Mouse (Mus musculus): ENCODE measurements around the gene Sectm1b. TPM values are rescaled to one million over a fixed set of nuclear protein-coding genes. Genes with fewer than 3 reads are reported as not detected.

The Sectm1b gene
- polyA plus RNA-seq, 1 experiment from 2014 or later: 166 TPM

GRCm38 (mm10) chr11:121059471-121059870 lies 3.9 kb downstream of the Sectm1b start:
- no peak for ATAC-seq
- 93% methylated on average over 4 of the region's 4 CpGs for WGBS
- no peaks in the 10 kb centered on the region for H3K27me3 ChIP-seq (replicated peaks; ENCODE audit: control insufficient read depth, insufficient read depth, low read length)
- no peak overlapping the region for H3K4me2 ChIP-seq (replicated peaks; ENCODE audit: low read depth)
- 0 out of 2 replicates have a peak overlapping the region, but pooled peaks have one; percentile 94 for H3K27ac ChIP-seq (ENCODE audit: low read depth, low read length)
- no peaks in the 10 kb centered on the region for H3K36me3 ChIP-seq (ENCODE audit: control insufficient read depth, insufficient read depth)
- H3K4me3 ChIP-seq (ENCODE audit: low read depth, low read length): no peak overlapping the region
- H3K9me3 ChIP-seq (ENCODE audit: control insufficient read depth): no peaks in the 10 kb centered on the region
- H3K9ac ChIP-seq (ENCODE audit: low read depth, low read length): no peak overlapping the region
- no peak for TF ChIP-seq CTCF (IDR thresholded peaks at IDR 0.05; ENCODE audit: low read depth)
- H3K4me1 ChIP-seq (replicated peaks; ENCODE audit: control insufficient read depth, insufficient read depth, low read length): peaks cover 20% of the 10 kb centered on the region

DNA sequence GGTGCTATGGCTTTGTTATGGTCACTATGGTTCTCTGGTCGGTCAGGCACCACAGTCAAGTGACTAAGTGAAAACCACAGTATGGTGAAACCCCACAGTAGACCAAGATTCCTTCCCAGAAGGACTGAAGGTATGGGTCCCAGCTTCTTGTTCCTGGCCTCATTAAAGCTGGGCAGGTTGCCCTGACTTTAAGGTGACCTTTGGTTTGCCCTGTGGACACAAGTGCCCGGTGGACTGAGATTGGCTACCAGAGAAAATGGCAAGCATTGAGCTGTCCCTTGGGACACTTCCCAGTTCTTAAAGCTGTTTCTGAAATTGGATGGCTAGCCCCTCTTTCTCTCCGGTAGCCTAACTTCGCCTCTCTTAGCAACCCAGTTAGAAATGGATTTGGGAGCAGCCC lies 4.4 kb downstream of the Sectm1b start:
- Histone ChIP-seq H3K27ac (ENCODE audit: low read depth, low read length) (peak overlapping the region; percentile 94; the same call in 1 of the 2 replicates), H3K4me2 (replicated peaks; ENCODE audit: low read depth) (no peak overlapping the region), H3K4me3 (ENCODE audit: low read depth, low read length) (no peak overlapping the region), H3K9me3 (ENCODE audit: control insufficient read depth) (no peaks in the 10 kb centered on the region), H3K36me3 (ENCODE audit: control insufficient read depth, insufficient read depth) (no peaks in the 10 kb centered on the region), H3K4me1 (replicated peaks; ENCODE audit: control insufficient read depth, insufficient read depth, low read length) (peaks cover 20% of the 10 kb centered on the region), H3K9ac (ENCODE audit: low read depth, low read length) (no peak overlapping the region), H3K27me3 (replicated peaks; ENCODE audit: control insufficient read depth, insufficient read depth, low read length) (no peaks in the 10 kb centered on the region)
- TF ChIP-seq CTCF (IDR thresholded peaks at IDR 0.05; ENCODE audit: low read depth): no peak
- 88% methylated on average over 4 of the region's 4 CpGs for WGBS
- ATAC-seq: no peak

- H3K4me3 ChIP-seq (ENCODE audit: low read depth, low read length): no peak overlapping the region
- no peak overlapping the region for H3K9ac ChIP-seq (ENCODE audit: low read depth, low read length)
- H3K36me3 ChIP-seq (ENCODE audit: control insufficient read depth, insufficient read depth): no peaks in the 10 kb centered on the region
- H3K27me3 ChIP-seq (replicated peaks; ENCODE audit: control insufficient read depth, insufficient read depth, low read length): no peaks in the 10 kb centered on the region
- 34% methylated on average over 5 of the region's 5 CpGs for WGBS
- peak overlapping the region; percentile 94 for H3K27ac ChIP-seq (ENCODE audit: low read depth, low read length)
- no peak for TF ChIP-seq CTCF (IDR thresholded peaks at IDR 0.05; ENCODE audit: low read depth)
- peaks cover 20% of the 10 kb centered on the region for H3K4me1 ChIP-seq (replicated peaks; ENCODE audit: control insufficient read depth, insufficient read depth, low read length)
- ATAC-seq: peak; percentile 94
- H3K9me3 ChIP-seq (ENCODE audit: control insufficient read depth): no peaks in the 10 kb centered on the region
- no peak overlapping the region for H3K4me2 ChIP-seq (replicated peaks; ENCODE audit: low read depth)
Measured at GRCm38 (mm10) chr11:121058122-121058521, 5.2 kb downstream of the Sectm1b start.

DNA sequence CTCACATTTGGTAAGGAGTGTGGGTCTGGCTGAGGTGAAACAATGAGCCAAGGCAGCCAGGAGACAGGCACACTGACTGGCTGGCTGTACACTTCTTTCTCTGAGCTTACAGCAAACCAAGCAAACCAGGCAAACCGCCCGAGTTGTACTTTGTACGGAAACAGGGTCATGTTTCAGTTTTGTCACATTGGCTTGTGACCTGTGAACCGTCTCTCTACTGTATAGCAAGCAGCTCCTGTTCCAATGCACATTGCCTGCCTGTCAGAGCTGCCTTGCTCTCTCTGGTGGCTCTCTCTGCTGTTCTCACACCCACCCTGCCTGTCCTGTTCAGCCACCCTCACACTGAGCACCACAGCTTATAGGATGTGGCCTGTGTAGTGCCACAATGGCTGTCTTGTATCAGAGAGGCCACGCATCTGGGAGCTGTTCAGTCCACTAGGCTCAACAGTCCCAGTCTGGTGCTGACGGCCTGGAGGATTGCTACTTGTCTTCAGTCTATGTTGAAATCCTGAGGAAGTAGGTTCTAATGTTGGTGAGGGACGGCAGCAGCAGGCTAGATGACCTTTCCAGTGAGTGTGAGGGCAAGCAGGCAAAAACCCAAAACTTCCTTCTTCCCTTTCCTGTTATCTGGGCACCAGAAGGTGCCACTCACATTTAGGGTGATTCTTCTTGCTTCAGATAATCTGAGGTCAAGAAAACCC lies 6.7 kb downstream of the Sectm1b start:
- no peaks in the 10 kb centered on the region for H3K36me3 ChIP-seq (ENCODE audit: control insufficient read depth, insufficient read depth)
- TF ChIP-seq CTCF (IDR thresholded peaks at IDR 0.05; ENCODE audit: low read depth): no peak
- H3K9ac ChIP-seq (ENCODE audit: low read depth, low read length): peak overlapping the region; percentile 17; the same call in 1 of the 2 replicates
- H3K4me1 ChIP-seq (replicated peaks; ENCODE audit: control insufficient read depth, insufficient read depth, low read length): peaks cover 15% of the 10 kb centered on the region
- H3K27ac ChIP-seq (ENCODE audit: low read depth, low read length): peak overlapping the region; percentile 94
- WGBS: 29% methylated on average over 7 of the region's 7 CpGs
- peak; percentile 20 for ATAC-seq
- no peaks in the 10 kb centered on the region for H3K27me3 ChIP-seq (replicated peaks; ENCODE audit: control insufficient read depth, insufficient read depth, low read length)
- H3K4me3 ChIP-seq (ENCODE audit: low read depth, low read length): no peak overlapping the region
- H3K4me2 ChIP-seq (replicated peaks; ENCODE audit: low read depth): no peak overlapping the region
- H3K9me3 ChIP-seq (ENCODE audit: control insufficient read depth): no peaks in the 10 kb centered on the region

DNA sequence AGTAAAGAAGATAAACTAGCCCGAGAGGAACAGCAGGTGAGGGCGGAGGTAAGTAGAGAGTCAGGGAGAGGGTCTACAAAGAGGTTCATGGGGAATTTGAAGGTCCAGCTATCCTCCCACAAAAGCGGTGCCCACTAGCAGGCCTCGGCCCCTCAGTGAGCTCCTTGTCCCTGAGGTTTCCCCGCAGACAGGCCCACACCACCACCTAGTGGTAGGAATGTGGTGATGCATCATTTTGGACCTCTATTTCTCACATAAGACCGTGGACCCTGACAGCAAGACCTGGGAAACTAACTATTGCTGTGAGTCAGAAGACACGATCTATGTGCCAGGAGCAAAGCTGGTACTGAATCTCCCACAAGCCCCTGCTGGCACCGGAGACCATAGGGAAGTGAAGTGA lies 9.8 kb downstream of the Sectm1b start:
- Histone ChIP-seq H3K4me3 (ENCODE audit: low read depth, low read length) (no peak overlapping the region), H3K9ac (ENCODE audit: low read depth, low read length) (no peak overlapping the region), H3K27ac (ENCODE audit: low read depth, low read length) (0 out of 2 replicates have a peak overlapping the region, but pooled peaks have one; percentile 11), H3K27me3 (replicated peaks; ENCODE audit: control insufficient read depth, insufficient read depth, low read length) (no peaks in the 10 kb centered on the region), H3K4me2 (replicated peaks; ENCODE audit: low read depth) (no peak overlapping the region), H3K9me3 (ENCODE audit: control insufficient read depth) (no peaks in the 10 kb centered on the region), H3K4me1 (replicated peaks; ENCODE audit: control insufficient read depth, insufficient read depth, low read length) (peaks cover 9% of the 10 kb centered on the region), H3K36me3 (ENCODE audit: control insufficient read depth, insufficient read depth) (no peaks in the 10 kb centered on the region)
- TF ChIP-seq CTCF (IDR thresholded peaks at IDR 0.05; ENCODE audit: low read depth): peak; percentile 99
- 19% methylated on average over 8 of the region's 8 CpGs for WGBS
- ATAC-seq: no peak

DNA sequence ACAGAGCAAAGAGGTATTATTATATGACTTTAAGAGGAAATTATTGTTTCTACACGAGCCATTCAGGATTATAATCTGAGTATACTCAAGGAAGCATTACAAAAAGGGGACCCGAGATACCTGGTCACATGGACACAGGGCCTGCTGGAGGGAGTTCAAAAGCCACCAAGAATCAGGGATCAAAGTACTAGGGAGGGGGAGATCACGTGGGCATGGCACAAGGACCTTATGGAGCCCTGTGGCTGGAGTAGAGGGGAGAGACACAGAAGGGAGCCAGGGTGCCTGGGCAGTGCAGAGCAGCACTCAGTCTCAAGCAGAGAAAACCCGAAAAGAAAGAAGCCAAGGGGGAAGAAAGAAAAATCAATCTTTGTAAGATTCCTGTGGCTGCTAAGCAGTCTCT lies 11.0 kb downstream of the Sectm1b start:
- Histone ChIP-seq H3K9ac (ENCODE audit: low read depth, low read length) (no peak overlapping the region), H3K4me1 (replicated peaks; ENCODE audit: control insufficient read depth, insufficient read depth, low read length) (peaks cover 9% of the 10 kb centered on the region), H3K27ac (ENCODE audit: low read depth, low read length) (no peak overlapping the region), H3K4me2 (replicated peaks; ENCODE audit: low read depth) (no peak overlapping the region), H3K36me3 (ENCODE audit: control insufficient read depth, insufficient read depth) (no peaks in the 10 kb centered on the region), H3K4me3 (ENCODE audit: low read depth, low read length) (no peak overlapping the region), H3K9me3 (ENCODE audit: control insufficient read depth) (no peaks in the 10 kb centered on the region), H3K27me3 (replicated peaks; ENCODE audit: control insufficient read depth, insufficient read depth, low read length) (no peaks in the 10 kb centered on the region)
- 43% methylated on average over 4 of the region's 4 CpGs for WGBS
- no peak for TF ChIP-seq CTCF (IDR thresholded peaks at IDR 0.05; ENCODE audit: low read depth)
- ATAC-seq: peak; percentile 44

All from intestine, postnatal 0 days (tissue).